Mouse (Mus musculus) small intestine, adult 2 months (tissue): ENCODE measurements at regions not wholly inside any gene's neighbourhood (a gene's known extent, or its start where the extent isn't known, plus 50 kb on each side); places are given as distances from the start of the nearest gene placed in this dataset.

Experiments
- CTCF ChIP-seq: fragments of 200-500 bp; IDR thresholded peaks from 2 replicates; pipeline ENCODE4 v1.5.1; 2012; ENCODE audit warnings: low read depth, mild to moderate bottlenecking, control low read depth, inconsistent platforms, low read length, moderate library complexity, mixed read lengths; ENCODE audit not compliant: insufficient replicate concordance, insufficient read length; ENCODE audit errors: extremely low read depth
- POLR2A ChIP-seq: fragments of 200-500 bp; IDR thresholded peaks from 2 replicates; pipeline ENCODE4 v1.6.1; 2012; ENCODE audit warnings: low read depth, mild to moderate bottlenecking, control low read depth, inconsistent platforms, low read length, moderate library complexity

- TF ChIP-seq POLR2A: no peak
- no peak for TF ChIP-seq CTCF
Measured at GRCm38 (mm10) chr16:92930103-92930502, 104.2 kb upstream of the Runx1 start.
